Mouse (Mus musculus) right cerebral cortex, postnatal 25 days (tissue): ENCODE results near the gene Slc48a1.

Source experiments
- DNase-seq: peaks from one replicate; pipeline ENCODE4 v3.0.0; 2022

Slc48a1 gene

GRCm38 (mm10) chr15:97778311-97779098, at the start of gene Slc48a1:
TSS of gene Slc48a1 (plus strand) at chr15:97778520.
- no peak for DNase-seq

- DNase-seq: no peak
Observed at GRCm38 (mm10) chr15:97728804-97729203, 49.5 kb upstream of the Slc48a1 start.

- no peak for DNase-seq
Observed at GRCm38 (mm10) chr15:97730365-97730764, 48.0 kb upstream of the Slc48a1 start.

DNA sequence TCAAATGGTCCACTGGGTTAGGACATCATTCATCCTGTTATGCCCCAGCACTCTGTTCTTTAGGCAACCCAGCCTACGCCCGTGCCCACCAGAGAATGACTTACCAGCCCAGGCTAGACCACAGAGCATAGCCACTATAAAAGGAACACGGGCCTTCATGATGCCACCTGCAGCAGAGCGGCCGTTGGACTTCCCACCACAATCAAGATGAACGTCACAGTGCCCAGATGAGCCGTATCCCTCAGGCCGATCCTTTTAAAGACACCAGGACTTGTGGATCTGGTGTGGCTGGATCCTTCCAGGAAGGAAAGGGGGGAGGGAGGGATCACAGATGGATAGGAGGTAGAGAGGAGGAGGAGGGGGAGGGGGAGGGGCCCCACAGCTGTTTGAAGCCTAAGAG, 47.2 kb upstream of the Slc48a1 start, which contains the start of gene Endou:
TSS of gene Endou (minus strand) at position 229 of the 400 bp plus-strand sequence.
- DNase-seq: no peak

GRCm38 (mm10) chr15:97731988-97732387, 46.3 kb upstream of the Slc48a1 start:
- no peak for DNase-seq

DNA sequence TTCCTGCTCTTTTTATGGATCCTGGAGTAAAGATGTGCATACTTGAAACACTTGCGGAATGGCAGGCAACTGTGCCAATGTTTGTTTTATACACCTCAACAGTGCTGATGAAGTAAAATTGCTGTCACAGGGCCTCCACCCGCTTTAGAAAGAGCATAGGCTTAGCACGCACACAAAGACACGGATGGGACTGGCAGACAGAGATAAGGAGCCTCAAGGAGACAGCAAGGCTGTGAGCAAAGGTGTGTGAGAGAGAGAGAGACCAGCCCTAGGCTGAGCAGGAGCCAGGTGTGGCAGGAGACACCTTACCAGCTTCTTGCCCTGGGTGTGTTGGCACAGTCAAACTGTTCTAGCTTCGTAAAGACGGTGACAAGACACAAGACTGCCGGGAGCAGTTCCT, 39.4 kb upstream of the Slc48a1 start:
- no peak for DNase-seq

- no peak for DNase-seq
Observed at GRCm38 (mm10) chr15:97740283-97740732, 38.0 kb upstream of the Slc48a1 start.

GRCm38 (mm10) chr15:97741662-97742061, 36.7 kb upstream of the Slc48a1 start:
- DNase-seq: no peak

- no peak for DNase-seq
Observed at GRCm38 (mm10) chr15:97742074-97742473, 36.2 kb upstream of the Slc48a1 start.

DNA sequence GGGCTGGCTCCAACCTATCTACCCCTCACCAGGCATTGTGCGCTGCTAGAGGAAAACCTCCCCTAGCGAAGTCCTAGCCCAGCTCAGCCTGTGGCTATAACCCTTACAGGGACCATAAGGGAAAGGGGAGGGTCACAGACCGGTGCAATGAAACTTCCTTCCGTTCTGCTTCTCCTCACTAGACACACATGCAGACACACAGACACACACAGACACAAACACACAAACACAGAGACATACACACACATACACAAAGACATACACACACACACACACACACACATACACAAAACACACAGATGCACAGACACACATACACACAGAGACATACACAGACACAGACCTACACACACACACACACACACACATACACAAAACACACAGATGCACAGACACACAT, 35.7 kb upstream of the Slc48a1 start:
- DNase-seq: no peak

- DNase-seq: no peak
Observed at GRCm38 (mm10) chr15:97743210-97743609, 35.1 kb upstream of the Slc48a1 start.

DNA sequence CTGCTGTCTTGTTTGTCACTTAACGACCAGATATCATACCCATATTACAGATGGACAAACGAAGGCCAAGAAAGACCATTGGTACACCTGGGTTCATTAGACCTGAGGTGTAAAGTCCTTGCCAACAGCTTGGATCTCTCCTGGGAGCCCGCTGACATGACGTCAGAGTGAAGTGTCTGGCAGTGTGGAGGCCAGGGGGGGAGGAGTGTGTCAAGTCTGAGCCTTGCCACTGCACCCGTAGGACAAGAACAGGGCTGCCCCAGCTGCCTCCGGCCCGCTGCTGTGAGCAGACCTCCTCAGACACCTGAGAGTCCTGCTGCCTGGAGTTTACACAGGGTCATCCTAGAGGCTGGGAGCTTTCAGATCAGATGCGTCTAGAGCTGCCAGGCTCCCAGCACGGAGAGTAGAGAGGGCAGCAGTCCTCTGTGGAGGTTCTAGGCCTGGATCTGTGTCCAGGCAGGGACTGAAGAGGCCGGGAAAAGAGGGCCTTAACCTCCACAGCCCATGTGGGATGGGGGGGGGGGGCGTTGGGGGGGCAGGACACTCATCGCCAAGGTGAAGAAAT, 34.3 kb upstream of the Slc48a1 start:
- DNase-seq: no peak

- no peak for DNase-seq
Observed at GRCm38 (mm10) chr15:97744930-97745329, 33.4 kb upstream of the Slc48a1 start.

DNA sequence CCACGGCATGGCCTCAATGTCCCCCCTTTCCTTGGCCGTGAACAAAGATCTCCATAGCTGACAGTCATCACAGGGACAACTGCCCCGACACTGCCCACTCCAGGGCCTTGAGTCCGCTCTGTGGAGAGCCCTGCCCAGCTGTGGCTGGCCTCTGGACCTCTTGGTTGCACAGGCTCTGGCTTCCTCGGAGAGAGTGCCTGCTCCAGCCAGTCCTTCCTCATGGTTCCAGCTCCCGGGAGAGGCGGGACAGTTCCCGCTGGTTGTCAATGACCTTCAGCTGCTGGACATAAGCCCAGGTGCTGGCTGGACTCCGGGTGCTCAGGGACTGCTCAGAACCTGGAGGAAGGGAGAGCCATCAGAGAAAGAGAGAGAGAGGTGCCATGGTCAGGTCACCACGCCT, 33.0 kb upstream of the Slc48a1 start:
- DNase-seq: no peak

- no peak for DNase-seq
Observed at GRCm38 (mm10) chr15:97746278-97746677, 32.0 kb upstream of the Slc48a1 start.

- DNase-seq: no peak
Observed at GRCm38 (mm10) chr15:97746748-97747147, 31.6 kb upstream of the Slc48a1 start.

GRCm38 (mm10) chr15:97747486-97747885, 30.8 kb upstream of the Slc48a1 start:
- DNase-seq: no peak

GRCm38 (mm10) chr15:97748309-97748708, 30.0 kb upstream of the Slc48a1 start:
- no peak for DNase-seq

DNA sequence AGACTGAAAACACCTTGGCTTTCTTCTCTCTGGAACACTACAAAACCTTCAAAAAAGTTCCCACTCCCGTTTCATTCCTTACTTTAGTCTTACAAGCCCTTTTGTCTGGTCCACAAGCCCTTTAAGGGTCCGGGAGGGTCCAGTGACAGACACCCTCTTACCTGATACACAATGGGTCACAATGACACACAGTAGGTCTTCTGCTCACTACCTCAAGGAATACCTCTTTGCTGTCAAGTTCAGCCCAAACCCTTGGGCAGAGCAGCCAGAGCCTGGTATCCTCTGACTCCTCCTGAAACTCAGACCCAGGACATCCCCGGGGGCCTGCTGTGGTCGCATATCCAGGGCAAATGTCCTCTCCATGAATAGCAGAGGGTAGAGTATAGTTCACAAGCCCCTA, 29.4 kb upstream of the Slc48a1 start:
- DNase-seq: no peak

- no peak for DNase-seq
Observed at GRCm38 (mm10) chr15:97749397-97749796, 28.9 kb upstream of the Slc48a1 start.

- DNase-seq: no peak
Observed at GRCm38 (mm10) chr15:97749841-97750240, 28.5 kb upstream of the Slc48a1 start.

DNA sequence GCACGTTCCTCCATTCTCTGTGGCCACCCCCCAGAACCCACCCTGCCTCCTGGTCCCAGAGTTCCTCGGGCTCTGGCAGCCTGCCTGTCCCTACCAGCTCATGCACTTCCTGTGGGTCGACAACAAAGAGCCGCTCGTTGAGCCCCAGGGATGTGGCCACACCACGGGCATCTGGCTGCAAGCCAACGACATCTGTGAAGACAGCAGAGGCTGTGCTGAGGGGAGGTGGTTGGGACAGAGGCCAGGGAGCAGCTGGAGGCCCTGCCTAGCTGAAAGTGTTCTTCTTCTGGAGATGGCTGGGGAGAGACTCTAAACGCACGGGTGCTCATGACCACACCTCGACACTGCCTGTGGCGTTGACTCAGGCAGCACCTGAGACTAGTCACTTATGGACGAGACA, 27.6 kb upstream of the Slc48a1 start:
- DNase-seq: peak; percentile 73

- no peak for DNase-seq
Observed at GRCm38 (mm10) chr15:97751676-97752075, 26.6 kb upstream of the Slc48a1 start.

GRCm38 (mm10) chr15:97752491-97752890, 25.8 kb upstream of the Slc48a1 start:
- no peak for DNase-seq

- DNase-seq: no peak
Observed at GRCm38 (mm10) chr15:97754476-97754875, 23.8 kb upstream of the Slc48a1 start.
